Mouse (Mus musculus): ENCODE results near the gene B3gnt8.

GRCm38 (mm10) chr7:25674719-25675300, 48.4 kb downstream of the B3gnt8 start, which contains the start of gene Tmem91:
- TF ChIP-seq CTCF (IDR thresholded peaks at IDR 0.05; ENCODE audit: extremely low read depth, insufficient read depth, low read length) (no peak), POLR2A (IDR thresholded peaks at IDR 0.05; ENCODE audit: extremely low read depth, insufficient read depth, low read length) (no peak)
